Mouse (Mus musculus): Measurements from ENCODE around the gene Larp1. TPM values are rescaled to one million over a fixed set of nuclear protein-coding genes. Genes with fewer than 3 reads are reported as not detected.

The Larp1 gene
- polyA plus RNA-seq (2015; fragmentation: Nextera tagmentation; extraction: Ambion mirVana) = 19.9 and 21.6 TPM in 2 replicates

DNA sequence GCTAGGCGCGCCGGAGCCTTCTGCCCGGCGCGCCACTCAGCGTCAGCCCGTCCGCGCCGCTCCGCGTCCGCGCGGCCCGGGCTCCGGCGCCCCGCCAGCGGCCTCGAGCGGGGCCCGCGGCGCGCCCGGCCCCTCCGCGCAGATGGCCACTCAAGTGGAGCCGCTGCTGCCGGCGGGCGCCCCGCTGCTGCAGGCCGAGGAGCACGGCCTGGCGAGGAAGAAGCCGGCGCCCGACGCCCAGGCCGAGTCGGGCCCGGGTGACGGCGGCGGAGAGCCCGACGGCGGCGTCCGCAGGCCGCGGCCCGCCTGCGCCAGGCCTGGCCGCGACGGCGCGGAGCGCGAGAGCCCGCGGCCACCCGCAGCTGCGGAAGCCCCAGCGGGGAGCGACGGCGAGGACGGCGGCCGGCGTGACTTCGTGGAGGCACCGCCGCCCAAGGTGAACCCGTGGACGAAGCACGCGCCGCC is at the start of gene Larp1:
Gene Larp1 (plus strand): TSS at position 14 of the 465 bp plus-strand sequence.
- Histone ChIP-seq H3K9me3 (replicated peaks) (no peaks in the 10 kb centered on the region), H3K27me3 (no peaks in the 10 kb centered on the region), H3K4me1 (replicated peaks) (peaks cover 53% of the 10 kb centered on the region), H3K36me3 (no peaks in the 10 kb centered on the region), H3K9ac (peak within 1 kb of the TSS; percentile 99), H3K4me2 (peak within 1 kb of the TSS; percentile 82), H3K4me3 (replicated peaks) (peak within 1 kb of the TSS; percentile 95), H3K27ac (peak within 1 kb of the TSS; percentile 96)
- DNase-seq (no peak), ATAC-seq (ENCODE audit: low read depth) (peak; percentile 29)
- 0% methylated on average over 60 of the region's 84 CpGs for WGBS (ENCODE audit: insufficient replicate concordance)

DNA sequence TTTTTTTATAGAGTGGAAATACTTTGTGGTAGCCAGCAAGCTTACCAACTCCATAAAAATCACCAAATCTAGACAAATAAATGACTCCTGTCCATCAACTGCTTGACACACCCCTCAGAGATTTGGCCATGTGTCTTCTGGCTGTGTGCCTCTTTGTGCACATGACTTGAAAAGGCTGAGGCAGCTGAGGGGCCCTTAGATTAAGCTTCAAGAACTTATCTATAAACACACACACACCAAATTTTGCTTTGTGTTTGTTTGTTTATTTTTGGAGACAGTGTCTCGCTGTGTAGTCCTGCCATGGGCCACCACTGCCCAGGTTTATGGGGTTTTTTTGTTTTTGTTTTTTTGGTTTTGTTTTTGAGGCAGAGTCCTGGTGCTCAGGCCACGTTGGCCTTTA is 48.9 kb upstream of the Larp1 start:
- peak overlapping the region; percentile 52 for H3K4me2 ChIP-seq
- H3K4me3 ChIP-seq (replicated peaks) = 0 out of 2 replicates have a peak overlapping the region, but pooled peaks have one; percentile 5
- H3K9me3 ChIP-seq (replicated peaks) = no peaks in the 10 kb centered on the region
- H3K27ac ChIP-seq = peak overlapping the region; percentile 97
- no peaks in the 10 kb centered on the region for H3K27me3 ChIP-seq
- H3K36me3 ChIP-seq = no peaks in the 10 kb centered on the region
- H3K9ac ChIP-seq = peak overlapping the region; percentile 81
- WGBS (ENCODE audit: insufficient replicate concordance) = 42% methylated on average over 2 of the region's 2 CpGs
- H3K4me1 ChIP-seq (replicated peaks) = peaks cover 92% of the 10 kb centered on the region
- ATAC-seq (ENCODE audit: low read depth) (peak; percentile 53), DNase-seq (peak; percentile 64)

DNA sequence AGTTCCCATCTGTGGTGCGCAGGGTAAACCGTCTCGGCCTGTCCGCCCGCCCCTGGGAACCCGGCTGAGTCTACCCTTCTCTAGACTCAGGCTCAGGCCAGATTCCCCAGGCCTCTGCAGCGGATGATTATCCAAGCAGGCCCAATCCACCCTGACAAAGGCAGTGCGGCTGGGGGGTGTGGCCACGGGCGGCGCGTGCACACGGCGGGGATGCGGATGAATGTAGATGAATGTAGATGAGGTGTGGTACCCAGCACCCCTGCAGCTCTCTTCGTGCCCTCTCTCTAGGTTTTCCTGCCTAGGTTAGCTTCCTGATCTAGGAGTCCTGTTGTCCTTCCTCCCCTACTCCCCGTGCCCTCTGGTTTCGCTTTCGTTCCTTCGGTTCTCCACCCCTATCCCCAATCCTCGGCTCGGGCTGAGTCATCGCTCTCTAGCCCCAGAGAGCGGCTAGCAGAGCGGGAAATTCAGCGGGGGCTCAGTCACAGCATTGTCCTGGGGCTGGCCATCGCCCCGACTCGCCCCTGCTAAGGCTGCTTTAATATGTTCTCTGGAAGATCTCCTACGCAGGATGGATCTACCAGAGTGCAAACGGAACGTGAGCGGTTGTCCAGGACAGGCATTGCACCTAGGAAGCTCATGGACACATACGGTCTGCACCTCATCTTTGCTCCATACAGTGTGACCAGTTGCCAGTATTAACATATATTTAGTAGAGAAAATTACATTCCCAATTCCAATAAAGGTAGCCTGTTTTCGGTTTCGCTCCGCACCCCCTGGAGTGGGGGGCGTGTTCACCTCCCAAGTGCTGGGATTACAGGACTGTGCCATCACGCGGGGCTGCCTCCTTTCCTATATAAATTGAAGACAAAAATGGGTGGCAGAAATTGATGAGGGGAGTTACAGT is 46.2 kb upstream of the Larp1 start:
- Histone ChIP-seq H3K4me2 (peak overlapping the region; percentile 87), H3K36me3 (no peaks in the 10 kb centered on the region), H3K9me3 (replicated peaks) (no peaks in the 10 kb centered on the region), H3K4me3 (replicated peaks) (peak overlapping the region; percentile 68), H3K27ac (peak overlapping the region; percentile 97), H3K27me3 (no peaks in the 10 kb centered on the region), H3K9ac (peak overlapping the region; percentile 81), H3K4me1 (replicated peaks) (peaks cover 71% of the 10 kb centered on the region)
- DNase-seq (peak; percentile 85), ATAC-seq (ENCODE audit: low read depth) (peak; percentile 87)
- under 1% methylated on average over 40 of the region's 40 CpGs for WGBS (ENCODE audit: insufficient replicate concordance)

DNA sequence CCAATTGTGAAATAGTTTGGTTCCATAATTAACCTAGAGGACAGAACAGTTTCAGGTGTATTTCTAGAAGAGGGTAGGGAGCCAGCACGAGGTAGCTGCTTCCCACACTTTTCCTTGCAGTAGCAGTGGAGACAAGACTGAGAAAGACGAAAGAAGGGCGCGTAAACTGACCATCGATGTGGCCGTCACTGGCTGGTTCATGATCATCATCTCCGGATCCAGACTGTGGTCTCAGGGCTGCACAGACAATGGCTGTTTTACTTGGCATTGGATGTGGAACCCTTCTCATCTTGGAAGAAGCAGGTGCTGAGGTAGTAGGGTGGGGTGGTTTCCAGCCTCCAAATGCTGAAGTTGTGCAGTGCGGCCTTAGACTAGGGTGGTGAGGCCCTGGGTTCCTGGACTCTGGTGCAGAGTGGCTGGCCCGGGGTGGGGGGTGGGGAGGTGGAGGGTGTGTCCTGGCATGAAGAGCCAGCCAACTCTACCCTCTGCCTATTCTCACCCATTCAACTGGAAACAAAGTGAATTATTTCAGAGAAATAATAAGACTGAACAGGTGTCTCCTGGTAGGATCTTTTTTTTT is 45.5 kb upstream of the Larp1 start:
- peak overlapping the region; percentile 81 for H3K9ac ChIP-seq
- no peaks in the 10 kb centered on the region for H3K36me3 ChIP-seq
- WGBS (ENCODE audit: insufficient replicate concordance) = 38% methylated on average over 9 of the region's 9 CpGs
- H3K4me3 ChIP-seq (replicated peaks) = peak overlapping the region; percentile 68
- DNase-seq (no peak), ATAC-seq (ENCODE audit: low read depth) (no peak)
- H3K27ac ChIP-seq = peak overlapping the region; percentile 97
- H3K4me1 ChIP-seq (replicated peaks) = peaks cover 64% of the 10 kb centered on the region
- H3K9me3 ChIP-seq (replicated peaks) = 0 out of 2 replicates have a peak, but pooled peaks cover 6% of the 10 kb centered on the region
- H3K4me2 ChIP-seq = peak overlapping the region; percentile 87
- no peaks in the 10 kb centered on the region for H3K27me3 ChIP-seq

- ATAC-seq (ENCODE audit: low read depth) (no peak), DNase-seq (no peak)
- H3K36me3 ChIP-seq = no peaks in the 10 kb centered on the region
- no peak overlapping the region for H3K4me3 ChIP-seq (replicated peaks)
- H3K9me3 ChIP-seq (replicated peaks) = peaks cover 6% of the 10 kb centered on the region; the same call in 1 of the 2 replicates
- H3K4me2 ChIP-seq = no peak overlapping the region
- 47% methylated on average over 7 of the region's 7 CpGs for WGBS (ENCODE audit: insufficient replicate concordance)
- no peak overlapping the region for H3K9ac ChIP-seq
- H3K27me3 ChIP-seq = no peaks in the 10 kb centered on the region
- peaks cover 50% of the 10 kb centered on the region for H3K4me1 ChIP-seq (replicated peaks)
- H3K27ac ChIP-seq = no peak overlapping the region
Measured at GRCm38 (mm10) chr11:57966630-57967029, 42.2 kb upstream of the Larp1 start.

DNA sequence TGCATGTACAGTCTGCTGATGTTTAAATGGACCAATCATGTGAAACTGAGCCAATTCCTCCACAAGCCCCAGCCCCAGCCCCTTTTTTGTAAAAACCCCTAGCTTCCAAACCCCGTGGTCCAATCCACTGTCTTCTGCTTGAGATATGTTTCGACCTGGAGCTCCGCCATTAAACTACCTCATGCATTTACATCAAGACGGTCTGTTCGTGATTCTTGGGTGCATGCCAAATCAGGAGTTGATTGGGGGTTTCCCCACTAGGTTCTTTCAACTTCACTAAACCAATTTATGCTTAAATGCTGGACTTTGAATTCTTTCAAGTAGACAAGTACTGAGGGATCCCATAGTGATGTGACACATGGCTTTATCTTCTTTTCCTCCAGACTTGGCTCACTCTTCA is 40.6 kb upstream of the Larp1 start:
- peaks cover 6% of the 10 kb centered on the region; the same call in 1 of the 2 replicates for H3K9me3 ChIP-seq (replicated peaks)
- ATAC-seq (ENCODE audit: low read depth) (no peak), DNase-seq (no peak)
- 89% methylated on average over 5 of the region's 5 CpGs for WGBS (ENCODE audit: insufficient replicate concordance)
- H3K27me3 ChIP-seq = no peaks in the 10 kb centered on the region
- no peak overlapping the region for H3K4me3 ChIP-seq (replicated peaks)
- no peak overlapping the region for H3K4me2 ChIP-seq
- no peaks in the 10 kb centered on the region for H3K36me3 ChIP-seq
- peaks cover 46% of the 10 kb centered on the region for H3K4me1 ChIP-seq (replicated peaks)
- H3K27ac ChIP-seq = no peak overlapping the region
- no peak overlapping the region for H3K9ac ChIP-seq

GRCm38 (mm10) chr11:57970541-57970940 is 38.3 kb upstream of the Larp1 start:
- peak overlapping the region; percentile 14; the same call in 1 of the 2 replicates for H3K27ac ChIP-seq

DNA sequence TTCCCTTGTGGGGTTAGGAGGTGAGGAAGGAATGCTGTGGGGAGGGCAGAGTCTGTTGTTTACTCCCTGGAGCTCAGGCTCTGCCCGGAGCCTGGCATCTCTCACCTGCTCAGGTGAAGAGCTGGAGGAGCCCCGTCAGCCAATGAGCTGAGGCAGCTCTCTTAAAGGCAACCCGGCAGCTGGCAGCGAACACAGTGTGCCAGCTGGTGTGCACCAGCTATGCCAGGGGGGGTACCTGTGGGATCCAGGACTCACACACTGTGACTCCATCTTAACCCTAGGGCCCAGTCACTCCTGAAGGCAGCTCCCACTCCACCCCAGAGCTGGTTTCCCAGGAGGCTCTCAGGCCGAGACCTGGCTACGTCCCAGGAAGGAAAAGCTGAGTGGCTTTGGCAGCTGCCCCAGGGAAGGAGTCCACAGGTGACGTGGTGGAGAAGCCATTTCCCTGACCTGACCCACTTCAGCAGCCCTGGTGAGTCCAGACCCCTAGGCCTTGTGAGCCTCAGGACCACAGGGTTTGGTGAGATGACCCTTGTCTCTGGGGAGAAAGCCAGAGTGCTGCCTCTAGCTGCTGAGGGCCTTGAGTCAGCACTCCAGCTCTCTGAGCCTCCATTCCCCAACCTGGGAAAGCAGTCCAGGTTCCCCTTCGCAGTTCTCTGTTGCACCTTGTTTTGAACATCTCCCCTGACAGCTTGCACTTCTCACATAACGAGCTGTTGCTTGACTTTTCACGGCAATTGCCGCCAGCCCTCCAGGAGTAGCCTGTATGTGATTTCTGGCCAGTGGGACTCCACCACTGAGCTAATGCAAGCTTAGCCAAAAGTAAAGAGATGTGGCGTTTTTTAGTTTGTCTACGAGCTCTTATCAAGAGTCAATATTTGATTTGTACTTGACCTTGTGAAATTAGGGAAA is 35.6 kb upstream of the Larp1 start:
- Histone ChIP-seq H3K9me3 (replicated peaks) (no peaks in the 10 kb centered on the region; the same call in 1 of the 2 replicates), H3K27ac (peak overlapping the region; percentile 61), H3K4me3 (replicated peaks) (no peak overlapping the region), H3K4me2 (no peak overlapping the region), H3K4me1 (replicated peaks) (peaks cover 49% of the 10 kb centered on the region), H3K36me3 (no peaks in the 10 kb centered on the region), H3K27me3 (no peaks in the 10 kb centered on the region), H3K9ac (no peak overlapping the region)
- DNase-seq = no peak
- WGBS (ENCODE audit: insufficient replicate concordance) = 71% methylated on average over 13 of the region's 13 CpGs
- peak; percentile 47 for ATAC-seq (ENCODE audit: low read depth)

More at GRCm38 (mm10) chr11:57970541-57970940, 38.3 kb upstream of the Larp1 start:
- no peak overlapping the region for H3K9ac ChIP-seq
- no peak overlapping the region for H3K4me2 ChIP-seq
- ATAC-seq (ENCODE audit: low read depth) = no peak
- no peak overlapping the region for H3K4me3 ChIP-seq (replicated peaks)
- peaks cover 6% of the 10 kb centered on the region; the same call in 1 of the 2 replicates for H3K9me3 ChIP-seq (replicated peaks)
- no peaks in the 10 kb centered on the region for H3K36me3 ChIP-seq
- no peaks in the 10 kb centered on the region for H3K27me3 ChIP-seq
- DNase-seq = no peak
- H3K4me1 ChIP-seq (replicated peaks) = peaks cover 50% of the 10 kb centered on the region
- WGBS (ENCODE audit: insufficient replicate concordance) = 35% methylated on average over 5 of the region's 5 CpGs

DNA sequence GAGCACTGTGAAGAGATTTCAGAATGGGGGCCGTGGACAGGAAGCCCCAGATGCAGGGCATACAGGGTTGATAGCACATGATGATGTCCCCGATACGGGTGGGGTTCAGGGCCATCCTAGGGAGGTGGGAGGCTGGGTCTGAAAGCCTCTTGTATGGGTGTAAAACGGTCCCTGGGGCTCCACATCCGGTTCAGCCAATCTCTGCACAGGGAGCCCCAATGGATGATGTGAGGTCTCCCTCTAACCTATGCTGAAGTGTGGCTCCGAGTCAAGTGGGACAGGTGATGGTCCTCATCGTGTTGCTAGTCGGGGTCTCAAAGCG is 35.0 kb upstream of the Larp1 start:
- ATAC-seq (ENCODE audit: low read depth) = peak; percentile 52
- 46% methylated on average over 9 of the region's 9 CpGs for WGBS (ENCODE audit: insufficient replicate concordance)
- H3K4me1 ChIP-seq (replicated peaks) = peaks cover 49% of the 10 kb centered on the region
- no peak overlapping the region for H3K4me3 ChIP-seq (replicated peaks)
- H3K4me2 ChIP-seq = no peak overlapping the region
- no peaks in the 10 kb centered on the region for H3K36me3 ChIP-seq
- no peak overlapping the region for H3K27ac ChIP-seq
- DNase-seq = no peak
- H3K27me3 ChIP-seq = no peaks in the 10 kb centered on the region
- H3K9ac ChIP-seq = no peak overlapping the region
- no peaks in the 10 kb centered on the region; the same call in 1 of the 2 replicates for H3K9me3 ChIP-seq (replicated peaks)

DNA sequence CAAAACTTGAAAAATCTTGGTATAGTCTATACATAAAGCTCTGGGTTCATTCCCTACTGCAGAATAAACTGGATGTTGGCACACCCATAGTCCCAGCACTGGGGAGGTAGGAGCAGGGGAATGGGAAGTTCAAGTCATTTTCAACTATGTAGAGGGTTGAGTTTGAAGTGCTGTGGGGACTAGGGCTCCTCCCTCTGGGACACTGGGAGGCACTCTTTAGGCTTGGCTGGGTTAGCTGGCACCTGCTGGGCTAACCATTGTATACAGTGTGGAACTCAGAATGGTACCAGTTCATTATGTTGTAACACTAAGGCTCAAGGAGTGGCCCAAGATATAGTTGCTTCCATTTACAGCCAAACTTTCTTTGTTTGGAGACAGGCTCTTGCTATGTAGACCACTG is 33.0 kb upstream of the Larp1 start:
- ATAC-seq (ENCODE audit: low read depth) = no peak
- Histone ChIP-seq H3K9ac (no peak overlapping the region), H3K4me2 (no peak overlapping the region), H3K27ac (no peak overlapping the region), H3K4me1 (replicated peaks) (peaks cover 51% of the 10 kb centered on the region), H3K4me3 (replicated peaks) (no peak overlapping the region), H3K27me3 (peaks cover 8% of the 10 kb centered on the region), H3K9me3 (replicated peaks) (no peaks in the 10 kb centered on the region), H3K36me3 (no peaks in the 10 kb centered on the region)
- no peak for DNase-seq

GRCm38 (mm10) chr11:57977681-57978080 is 31.2 kb upstream of the Larp1 start:
- peaks cover 19% of the 10 kb centered on the region for H3K27me3 ChIP-seq
- H3K4me2 ChIP-seq = no peak overlapping the region
- 79% methylated on average over 1 of the region's 1 CpGs for WGBS (ENCODE audit: insufficient replicate concordance)
- H3K4me3 ChIP-seq (replicated peaks) = no peak overlapping the region
- DNase-seq (no peak), ATAC-seq (ENCODE audit: low read depth) (no peak)
- H3K4me1 ChIP-seq (replicated peaks) = peaks cover 48% of the 10 kb centered on the region
- no peaks in the 10 kb centered on the region for H3K36me3 ChIP-seq
- H3K9ac ChIP-seq = no peak overlapping the region
- no peaks in the 10 kb centered on the region for H3K9me3 ChIP-seq (replicated peaks)
- no peak overlapping the region for H3K27ac ChIP-seq

Data from liver, embryonic 13.5 days (tissue).